Mouse (Mus musculus) spleen, adult 2 months (tissue): ENCODE measurements around the gene Dexi. TPM values are rescaled to one million over a fixed set of nuclear protein-coding genes. Genes with fewer than 3 reads are reported as not detected.

Experiments used
- DNase-seq, 2 experiments: peaks; one replicate each; pipeline versions ENCODE4 v3.0.0 to v3.0.0-alpha.2; 2012 to 2021; ENCODE audit warnings: low spot score in 2 of 2, low read depth in 1 of 2
- H3K27ac ChIP-seq: fragments of 200-500 bp; 2 replicates; pipeline ENCODE4 v1.5.1; 2012; ENCODE audit warnings: low read length, inconsistent platforms; ENCODE audit not compliant: insufficient read depth
- H3K27me3 ChIP-seq: fragments of 200-500 bp; 2 replicates; pipeline ENCODE4 v1.6.1; 2012; ENCODE audit warnings: mild to moderate bottlenecking, moderate library complexity, low read length, inconsistent platforms; ENCODE audit not compliant: control insufficient read depth, insufficient read depth
- H3K36me3 ChIP-seq: fragments of 200-500 bp; 2 replicates; pipeline ENCODE4 v1.6.1; 2012; ENCODE audit warnings: mild to moderate bottlenecking, low read length, inconsistent platforms; ENCODE audit not compliant: control insufficient read depth, insufficient read depth
- H3K4me1 ChIP-seq: fragments of 200-500 bp; 2 replicates; pipeline ENCODE4 v1.6.1; 2011; ENCODE audit warnings: inconsistent platforms; ENCODE audit not compliant: control insufficient read depth, insufficient read depth, insufficient read length
- H3K4me3 ChIP-seq: fragments of 200-500 bp; 2 replicates; pipeline ENCODE4 v1.5.1; 2011; ENCODE audit warnings: mild to moderate bottlenecking, inconsistent platforms; ENCODE audit not compliant: insufficient read depth, insufficient read length; ENCODE audit errors: extremely low read depth
- CTCF ChIP-seq: fragments of 200-500 bp; IDR thresholded peaks from 2 replicates; pipeline ENCODE4 v1.5.1; 2011; ENCODE audit warnings: mild to moderate bottlenecking, inconsistent platforms; ENCODE audit not compliant: insufficient read depth, insufficient read length, insufficient replicate concordance; ENCODE audit errors: extremely low read depth
- POLR2A ChIP-seq: fragments of 200-500 bp; IDR thresholded peaks from 2 replicates; pipeline ENCODE4 v1.6.1; 2011; ENCODE audit warnings: low read depth, low read length, inconsistent platforms
- WGBS: fragments of 180-500 bp; shearing (Covaris S2); methylation state at CpG from one replicate; pipeline ENCODE4 v1.1.7; 2018; 5-methylcytosine and 5-hydroxymethylcytosine counted together
- polyA plus RNA-seq: library from polyadenylated mRNA; depleted of rRNA; stranded (reverse); fragments of >200 nt; gene quantifications from 2 replicates; pipeline ENCODE4 v1.2.3, GENCODE M21; 2012; rRNA removed

Dexi gene
- polyA plus RNA-seq, 1 experiment = 40.8 TPM

DNA sequence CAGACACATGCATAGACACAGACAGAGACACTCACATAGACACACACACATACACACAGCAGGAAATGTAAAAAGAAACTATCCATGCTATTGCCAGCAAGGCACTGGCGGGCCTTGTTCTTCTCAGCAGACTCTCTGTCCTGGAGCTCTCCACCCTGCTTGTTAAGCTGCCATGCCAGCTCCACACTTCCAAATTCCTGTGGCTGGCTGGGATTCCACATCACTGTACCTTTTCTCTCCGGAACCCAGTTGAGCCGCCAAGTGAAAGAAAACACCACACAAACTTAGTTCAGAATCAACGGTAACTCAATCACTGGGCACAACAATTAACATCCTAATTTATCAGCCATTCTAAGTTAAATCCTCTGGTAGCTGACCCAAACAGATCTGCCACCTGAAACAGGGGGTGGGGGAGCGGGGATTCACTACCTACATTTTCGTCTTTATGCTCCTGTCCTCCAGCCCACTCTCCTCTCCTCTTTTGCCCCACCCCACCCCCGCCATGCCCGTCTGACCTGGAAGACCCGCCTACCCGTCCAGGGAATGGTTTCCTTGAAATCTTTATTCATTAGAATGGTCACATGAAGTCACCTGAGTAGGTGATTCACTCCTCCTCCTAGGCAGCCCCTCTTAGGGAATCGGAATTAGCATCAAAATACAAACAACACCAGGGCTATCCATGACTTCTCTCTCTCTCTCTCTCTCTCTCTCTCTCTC, 75.3 kb downstream of the Dexi start:
- Histone ChIP-seq H3K4me1 (no peaks in the 10 kb centered on the region), H3K36me3 (no peaks in the 10 kb centered on the region), H3K4me3 (no peak overlapping the region), H3K27me3 (no peaks in the 10 kb centered on the region), H3K27ac (no peak overlapping the region)
- TF ChIP-seq CTCF = no peak
- TF ChIP-seq POLR2A = no peak
- no peak for DNase-seq
- WGBS = 84% methylated on average over 11 of the region's 11 CpGs

DNA sequence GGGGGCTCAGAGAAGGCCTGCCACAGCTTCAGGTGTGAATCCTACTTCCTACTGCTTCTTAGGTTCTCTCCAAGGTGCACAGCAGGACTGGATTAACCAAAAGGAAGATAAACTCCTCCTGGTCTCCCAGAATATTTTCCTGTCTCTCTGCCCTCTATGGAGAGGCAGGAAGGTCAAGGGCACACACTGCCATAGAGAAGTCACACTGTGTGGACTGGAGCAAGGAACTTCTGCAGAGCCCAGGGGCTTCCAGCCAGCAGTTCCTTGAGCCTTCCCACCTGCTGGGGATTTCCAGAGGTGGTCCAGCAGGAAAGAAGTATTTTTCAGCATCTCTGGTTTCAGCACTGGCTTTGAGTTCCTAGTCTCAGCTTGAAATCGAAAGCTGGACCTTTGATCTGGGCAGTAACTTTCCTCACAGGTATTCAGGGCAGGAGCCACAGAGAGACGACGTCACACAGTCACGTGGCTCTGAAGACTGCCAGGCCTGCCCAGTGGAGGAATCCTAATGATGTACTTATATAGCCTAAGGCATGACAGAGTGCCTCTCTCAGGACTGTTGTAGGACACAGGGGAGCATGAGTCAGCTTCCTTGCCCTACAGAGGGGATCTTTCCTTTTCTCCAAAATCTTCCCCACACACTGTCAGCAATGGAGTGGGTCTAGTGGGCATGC, 77.7 kb downstream of the Dexi start:
- H3K27ac ChIP-seq = no peak overlapping the region
- H3K27me3 ChIP-seq = no peaks in the 10 kb centered on the region
- no peak overlapping the region for H3K4me3 ChIP-seq
- H3K36me3 ChIP-seq = no peaks in the 10 kb centered on the region
- no peaks in the 10 kb centered on the region for H3K4me1 ChIP-seq
- DNase-seq = no peak
- no peak for TF ChIP-seq CTCF
- no peak for TF ChIP-seq POLR2A
- 53% methylated on average over 4 of the region's 4 CpGs for WGBS

GRCm38 (mm10) chr16:10461178-10461577, 81.7 kb downstream of the Dexi start:
- no peak for TF ChIP-seq POLR2A
- TF ChIP-seq CTCF = no peak
- H3K4me3 ChIP-seq = no peak overlapping the region

GRCm38 (mm10) chr16:10460188-10460587, 82.7 kb downstream of the Dexi start:
- DNase-seq = no peak
- 77% methylated on average over 2 of the region's 2 CpGs for WGBS
- Histone ChIP-seq H3K4me1 (peaks cover 2% of the 10 kb centered on the region; the same call in 1 of the 2 replicates), H3K27ac (no peak overlapping the region), H3K27me3 (no peaks in the 10 kb centered on the region), H3K4me3 (no peak overlapping the region), H3K36me3 (no peaks in the 10 kb centered on the region)
- no peak for TF ChIP-seq CTCF
- TF ChIP-seq POLR2A = no peak

More at GRCm38 (mm10) chr16:10461178-10461577, 81.7 kb downstream of the Dexi start:
- no peaks in the 10 kb centered on the region for H3K4me1 ChIP-seq
- no peaks in the 10 kb centered on the region for H3K36me3 ChIP-seq
- no peak overlapping the region for H3K27ac ChIP-seq
- no peak for DNase-seq
- WGBS = 59% methylated on average over 2 of the region's 2 CpGs
- H3K27me3 ChIP-seq = no peaks in the 10 kb centered on the region

- WGBS = 86% methylated on average over 3 of the region's 3 CpGs
- peaks cover 2% of the 10 kb centered on the region; the same call in 1 of the 2 replicates for H3K4me1 ChIP-seq
- DNase-seq = no peak
- TF ChIP-seq CTCF (no peak), POLR2A (no peak)
- no peaks in the 10 kb centered on the region for H3K27me3 ChIP-seq
- H3K4me3 ChIP-seq = no peak overlapping the region
- no peaks in the 10 kb centered on the region for H3K36me3 ChIP-seq
- H3K27ac ChIP-seq = no peak overlapping the region
Observed at GRCm38 (mm10) chr16:10454583-10454974, 88.3 kb downstream of the Dexi start.

GRCm38 (mm10) chr16:10453872-10454582, 88.8 kb downstream of the Dexi start:
- no peak for DNase-seq
- 90% methylated on average over 6 of the region's 6 CpGs for WGBS
- no peak for TF ChIP-seq CTCF
- TF ChIP-seq POLR2A = no peak
- Histone ChIP-seq H3K27me3 (no peaks in the 10 kb centered on the region), H3K4me1 (peaks cover 2% of the 10 kb centered on the region; the same call in 1 of the 2 replicates), H3K36me3 (no peaks in the 10 kb centered on the region), H3K27ac (no peak overlapping the region), H3K4me3 (no peak overlapping the region)

Other genes starting within 250 kb of the Dexi start
- 10.9 and 13.1 TPM in 2 replicates for gene Emp2, start 229.1 kb downstream of the Dexi start, polyA plus RNA-seq
- gene Tekt5, start 147.6 kb downstream of the Dexi start, polyA plus RNA-seq = 0.08 and 0.14 TPM in 2 replicates
- gene Nubp1, start 131.1 kb downstream of the Dexi start, polyA plus RNA-seq = 38.6 and 40.3 TPM in 2 replicates
- 0.29 and 0.32 TPM in 2 replicates for gene Tvp23a, start 95.7 kb downstream of the Dexi start, polyA plus RNA-seq
- gene Ciita, start 63.0 kb downstream of the Dexi start, polyA plus RNA-seq = 82.2 and 98.8 TPM in 2 replicates
- 8.2 and 10.0 TPM in 2 replicates for gene Clec16a, start 2.3 kb upstream of the Dexi start, polyA plus RNA-seq
- 14.0 and 29.0 TPM in 2 replicates for gene Socs1, start 242.5 kb upstream of the Dexi start, polyA plus RNA-seq
- 0.35 TPM in 1 of 2 replicates, not detected in the other for gene Tnp2, start 245.6 kb upstream of the Dexi start, polyA plus RNA-seq
- gene Prm3, start 247.9 kb upstream of the Dexi start, polyA plus RNA-seq = not detected in 2 replicates